Mouse (Mus musculus): ENCODE measurements around the gene Iqgap1.

- TF ChIP-seq CTCF (IDR thresholded peaks at IDR 0.05; ENCODE audit: low read depth) (no peak), EP300 (optimal IDR thresholded peaks at IDR 0.05) (no peak)
These were observed 109.0 kb downstream of the Iqgap1 start for GRCm38 (mm10) chr7:80716758-80717157.

Data from stomach, postnatal 0 days (tissue).